Mouse (Mus musculus): ENCODE data around the gene Pofut1. TPM values are rescaled to one million over a fixed set of nuclear protein-coding genes. Genes with fewer than 3 reads are reported as not detected.

The Pofut1 gene
- 5.2 and 6.2 TPM in 2 replicates for polyA plus RNA-seq (2015; fragmentation: Nextera tagmentation; extraction: Ambion mirVana)

DNA sequence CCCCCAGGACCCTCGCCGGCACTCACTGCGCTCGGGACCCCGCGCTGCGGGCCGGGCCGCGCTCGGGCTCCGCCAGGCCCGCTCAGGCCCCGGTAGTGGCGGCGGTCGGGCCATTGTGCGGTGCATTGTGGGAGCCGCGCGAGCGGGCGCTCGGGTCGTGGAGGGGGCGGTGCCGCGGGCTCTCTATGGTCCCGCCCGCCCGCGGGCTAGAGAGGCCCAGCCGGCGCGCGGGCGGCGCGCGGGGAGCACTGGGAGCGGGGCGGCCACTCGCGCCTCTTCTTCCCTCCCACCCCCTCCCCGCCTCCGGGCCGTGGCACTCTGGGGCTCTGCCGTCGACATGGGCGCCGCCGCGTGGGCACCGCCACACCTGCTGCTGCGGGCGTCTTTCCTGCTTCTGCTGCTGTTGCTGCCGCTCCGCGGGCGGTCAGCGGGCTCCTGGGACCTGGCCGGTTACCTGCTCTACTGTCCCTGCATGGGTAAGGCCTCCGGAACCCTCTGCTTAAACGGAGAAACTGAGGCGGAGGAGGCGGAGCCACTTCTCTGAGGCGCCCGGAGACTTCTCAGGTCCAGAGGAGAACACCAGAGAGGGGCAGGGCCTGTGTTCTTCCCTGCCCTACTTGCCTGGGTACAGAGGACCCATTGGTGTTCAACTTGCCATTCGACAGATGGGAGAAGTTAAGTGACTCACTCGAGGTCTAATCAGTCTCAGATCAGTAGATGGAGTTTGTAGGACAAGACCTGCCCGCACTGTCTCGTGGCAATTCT is at the start of gene Pofut1, which contains the start of gene Plagl2:
TSS of gene Pofut1 (plus strand) at position 284 of the 765 bp plus-strand sequence.
TSS of gene Plagl2 (minus strand) at position 177 of the 765 bp plus-strand sequence.
- peak; percentile 98 for ATAC-seq (replicated peaks)
- H3K4me1 ChIP-seq: peaks cover 50% of the 10 kb centered on the region
- peak within 1 kb of the TSS; percentile 87 for H3K4me2 ChIP-seq
- H3K36me3 ChIP-seq (replicated peaks): 0 out of 2 replicates have a peak, but pooled peaks cover 5% of the 10 kb centered on the region
- H3K4me3 ChIP-seq: peak within 1 kb of the TSS; percentile 81
- peak within 1 kb of the TSS; percentile 81 for H3K27ac ChIP-seq
- no peaks in the 10 kb centered on the region for H3K9me3 ChIP-seq
- under 1% methylated on average over 48 of the region's 72 CpGs for WGBS
- H3K27me3 ChIP-seq (replicated peaks): no peaks in the 10 kb centered on the region
- H3K9ac ChIP-seq: peak within 1 kb of the TSS; percentile 89

DNA sequence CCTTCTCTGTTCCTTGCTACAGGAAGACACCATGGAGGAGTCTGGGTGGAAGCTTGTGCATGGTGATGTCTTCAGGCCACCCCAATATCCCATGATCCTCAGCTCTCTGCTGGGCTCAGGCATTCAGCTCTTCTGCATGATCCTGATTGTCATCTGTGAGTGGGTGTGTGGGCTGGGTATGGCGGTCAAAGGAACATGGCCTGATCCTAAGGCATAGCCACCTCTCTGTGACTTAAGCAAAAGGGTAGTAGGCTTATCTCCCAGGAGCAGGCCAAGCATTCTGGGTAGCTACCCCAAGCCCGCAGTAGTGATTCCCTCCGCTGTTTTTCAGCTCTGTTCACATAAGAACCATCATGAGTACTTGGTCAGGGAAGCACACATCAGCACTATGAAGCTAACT is 47.1 kb upstream of the Pofut1 start:
- no peak overlapping the region for H3K9ac ChIP-seq
- H3K27me3 ChIP-seq (replicated peaks): no peaks in the 10 kb centered on the region
- no peak for ATAC-seq (replicated peaks)
- H3K4me1 ChIP-seq: no peaks in the 10 kb centered on the region
- 96% methylated on average over 3 of the region's 3 CpGs for WGBS
- H3K36me3 ChIP-seq (replicated peaks): peaks cover 32% of the 10 kb centered on the region
- H3K27ac ChIP-seq: no peak overlapping the region
- no peak overlapping the region for H3K4me2 ChIP-seq
- H3K9me3 ChIP-seq: no peaks in the 10 kb centered on the region
- no peak overlapping the region for H3K4me3 ChIP-seq

DNA sequence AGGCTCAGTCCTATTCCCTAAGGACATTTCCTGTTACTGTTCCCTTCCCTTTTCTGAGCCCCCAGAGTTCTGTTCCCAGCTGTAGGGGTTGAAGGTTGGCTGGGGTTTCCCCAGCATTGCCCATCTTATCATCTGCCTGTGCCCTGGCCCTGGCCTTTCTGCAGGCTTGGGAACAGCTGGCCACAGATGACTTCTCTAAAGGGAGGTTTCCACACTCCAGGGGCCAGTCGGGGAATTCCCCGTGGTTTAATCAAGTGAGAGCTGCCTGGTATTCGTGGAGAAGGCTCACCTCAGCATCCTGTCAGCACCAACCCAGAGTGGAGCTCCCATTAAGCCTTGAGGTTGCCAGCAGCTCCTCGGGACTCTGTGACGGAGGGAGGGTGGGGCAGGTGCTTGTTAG is 42.8 kb upstream of the Pofut1 start:
- no peak for ATAC-seq (replicated peaks)
- Histone ChIP-seq H3K27me3 (replicated peaks) (no peaks in the 10 kb centered on the region), H3K9me3 (no peaks in the 10 kb centered on the region), H3K27ac (no peak overlapping the region), H3K4me3 (no peak overlapping the region), H3K4me1 (no peaks in the 10 kb centered on the region; the same call in 1 of the 2 replicates), H3K9ac (no peak overlapping the region), H3K4me2 (no peak overlapping the region), H3K36me3 (replicated peaks) (peaks cover 48% of the 10 kb centered on the region)
- 83% methylated on average over 5 of the region's 5 CpGs for whole genome bisulfite sequencing

DNA sequence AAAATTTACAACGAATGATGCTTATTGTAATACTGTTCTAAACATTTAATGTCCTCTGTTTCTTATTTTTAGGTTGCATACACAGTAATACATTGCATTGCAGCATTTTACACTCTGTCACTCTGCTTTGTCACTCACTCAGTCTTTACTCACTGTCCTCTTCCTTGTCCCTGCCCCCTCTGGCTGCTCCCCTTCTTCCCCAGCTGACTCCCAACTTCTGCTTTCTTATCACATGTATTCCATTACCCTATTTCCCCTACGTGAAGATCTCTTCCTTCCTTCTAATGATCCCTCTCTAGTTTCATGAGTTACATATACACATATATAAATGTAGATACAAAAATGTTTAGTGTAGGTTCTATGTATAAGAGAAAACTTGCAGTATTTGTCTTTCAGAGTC is 42.2 kb upstream of the Pofut1 start:
- no peak overlapping the region for H3K4me2 ChIP-seq
- no peaks in the 10 kb centered on the region for H3K9me3 ChIP-seq
- H3K4me1 ChIP-seq: no peaks in the 10 kb centered on the region; the same call in 1 of the 2 replicates
- WGBS: 95% methylated on average over 2 of the region's 2 CpGs
- H3K9ac ChIP-seq: no peak overlapping the region
- no peaks in the 10 kb centered on the region for H3K27me3 ChIP-seq (replicated peaks)
- H3K4me3 ChIP-seq: no peak overlapping the region
- no peak for ATAC-seq (replicated peaks)
- H3K27ac ChIP-seq: no peak overlapping the region
- peaks cover 51% of the 10 kb centered on the region for H3K36me3 ChIP-seq (replicated peaks)

DNA sequence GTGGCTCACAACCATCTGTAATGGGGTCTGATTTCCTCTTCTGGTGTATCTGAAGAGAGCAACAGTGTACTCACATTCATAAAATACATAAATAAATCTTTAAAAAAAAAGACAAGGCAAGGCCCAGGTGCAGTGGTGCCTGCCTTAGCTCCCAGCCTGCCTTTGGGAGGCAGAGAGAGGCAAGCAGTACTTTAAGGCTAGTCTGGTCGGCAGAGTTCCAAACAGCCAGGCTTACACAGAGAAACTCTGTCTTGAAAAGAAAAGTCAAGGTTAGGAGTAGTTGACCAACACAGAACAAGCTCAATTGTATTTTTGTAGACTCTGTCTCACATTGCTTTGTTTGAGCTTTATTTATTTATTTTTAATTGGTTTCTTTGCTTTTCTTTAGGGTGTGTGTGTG is 38.6 kb upstream of the Pofut1 start:
- no peak for ATAC-seq (replicated peaks)
- H3K9me3 ChIP-seq: no peaks in the 10 kb centered on the region
- H3K4me1 ChIP-seq: no peaks in the 10 kb centered on the region; the same call in 1 of the 2 replicates
- H3K9ac ChIP-seq: no peak overlapping the region
- no peak overlapping the region for H3K4me3 ChIP-seq
- no peak overlapping the region for H3K4me2 ChIP-seq
- WGBS: 61% methylated on average over 1 of the region's 1 CpGs
- no peaks in the 10 kb centered on the region for H3K27me3 ChIP-seq (replicated peaks)
- peaks cover 49% of the 10 kb centered on the region for H3K36me3 ChIP-seq (replicated peaks)
- no peak overlapping the region for H3K27ac ChIP-seq

DNA sequence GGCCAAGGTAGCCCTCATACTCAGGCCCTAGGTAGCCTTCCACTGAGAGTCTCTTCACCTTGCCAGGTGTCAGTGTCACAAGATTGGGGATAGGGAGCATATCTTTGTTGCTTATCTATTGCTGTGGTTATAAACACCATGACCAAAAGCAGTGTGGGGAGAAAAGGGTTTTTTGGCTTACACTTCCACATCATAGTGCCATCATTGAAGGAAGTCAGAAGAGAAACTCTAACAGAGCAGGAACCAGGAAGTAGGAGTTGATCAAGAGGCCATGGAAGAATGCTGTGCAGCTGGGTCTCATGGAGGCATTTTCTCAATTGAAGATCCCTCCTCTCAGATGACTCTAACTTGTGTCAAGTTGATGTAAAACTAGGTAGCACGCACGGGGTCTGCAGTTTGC is 33.2 kb upstream of the Pofut1 start:
- H3K4me3 ChIP-seq: no peak overlapping the region
- H3K27me3 ChIP-seq (replicated peaks): no peaks in the 10 kb centered on the region
- 96% methylated on average over 2 of the region's 2 CpGs for WGBS
- no peak overlapping the region for H3K27ac ChIP-seq
- no peak for ATAC-seq (replicated peaks)
- H3K4me1 ChIP-seq: no peaks in the 10 kb centered on the region
- H3K4me2 ChIP-seq: no peak overlapping the region
- H3K9me3 ChIP-seq: no peaks in the 10 kb centered on the region
- H3K9ac ChIP-seq: no peak overlapping the region
- peaks cover 37% of the 10 kb centered on the region for H3K36me3 ChIP-seq (replicated peaks)

DNA sequence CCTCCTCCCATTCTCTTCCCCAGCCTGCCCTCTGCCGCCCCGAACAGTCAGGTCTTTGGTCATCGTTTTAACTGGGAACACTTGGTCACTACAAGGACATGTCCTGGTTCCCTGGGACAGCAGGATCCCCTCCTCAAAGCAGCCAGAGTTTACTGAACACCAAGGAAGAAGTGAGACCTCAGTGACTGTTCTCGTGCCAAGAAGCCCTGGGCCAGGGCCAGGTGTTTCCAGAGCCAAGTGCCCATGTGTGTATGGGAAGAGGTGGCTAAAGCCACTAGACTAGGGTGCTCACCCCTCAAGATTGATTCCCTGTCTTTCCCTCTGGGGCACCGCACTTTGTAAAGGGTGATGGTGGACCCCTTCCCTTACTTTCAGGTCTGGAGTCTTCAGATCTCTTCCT is 32.0 kb upstream of the Pofut1 start:
- H3K9me3 ChIP-seq: no peaks in the 10 kb centered on the region
- H3K27ac ChIP-seq: no peak overlapping the region
- H3K4me1 ChIP-seq: no peaks in the 10 kb centered on the region
- H3K36me3 ChIP-seq (replicated peaks): peaks cover 33% of the 10 kb centered on the region
- 94% methylated on average over 5 of the region's 5 CpGs for WGBS
- no peak overlapping the region for H3K4me2 ChIP-seq
- H3K9ac ChIP-seq: no peak overlapping the region
- ATAC-seq (replicated peaks): no peak
- H3K4me3 ChIP-seq: no peak overlapping the region
- H3K27me3 ChIP-seq (replicated peaks): no peaks in the 10 kb centered on the region

DNA sequence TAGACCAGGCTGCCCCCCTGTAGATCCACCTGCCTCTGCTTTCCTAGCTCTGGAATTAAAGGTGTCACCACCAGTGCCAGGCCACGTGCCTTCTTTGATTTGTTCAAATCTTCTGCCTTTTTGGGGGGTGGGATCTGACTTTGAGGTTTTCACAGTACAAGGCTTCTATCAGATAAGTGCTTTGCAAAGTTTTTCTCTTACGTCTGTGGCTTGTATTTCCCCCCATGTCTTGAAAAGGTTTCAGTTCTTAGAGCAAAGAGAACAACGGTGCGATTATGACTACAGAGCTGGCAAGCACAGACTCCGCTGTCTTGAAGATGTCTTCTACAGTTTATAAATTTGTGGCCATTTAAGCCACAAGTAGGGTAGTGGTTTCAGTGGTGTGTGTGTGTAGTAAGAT is 29.9 kb upstream of the Pofut1 start:
- Histone ChIP-seq H3K9ac (no peak overlapping the region), H3K4me1 (no peaks in the 10 kb centered on the region), H3K27me3 (replicated peaks) (no peaks in the 10 kb centered on the region), H3K36me3 (replicated peaks) (peaks cover 21% of the 10 kb centered on the region), H3K9me3 (no peaks in the 10 kb centered on the region), H3K4me2 (no peak overlapping the region), H3K27ac (no peak overlapping the region), H3K4me3 (no peak overlapping the region)
- no peak for ATAC-seq (replicated peaks)
- 94% methylated on average over 5 of the region's 5 CpGs for WGBS

DNA sequence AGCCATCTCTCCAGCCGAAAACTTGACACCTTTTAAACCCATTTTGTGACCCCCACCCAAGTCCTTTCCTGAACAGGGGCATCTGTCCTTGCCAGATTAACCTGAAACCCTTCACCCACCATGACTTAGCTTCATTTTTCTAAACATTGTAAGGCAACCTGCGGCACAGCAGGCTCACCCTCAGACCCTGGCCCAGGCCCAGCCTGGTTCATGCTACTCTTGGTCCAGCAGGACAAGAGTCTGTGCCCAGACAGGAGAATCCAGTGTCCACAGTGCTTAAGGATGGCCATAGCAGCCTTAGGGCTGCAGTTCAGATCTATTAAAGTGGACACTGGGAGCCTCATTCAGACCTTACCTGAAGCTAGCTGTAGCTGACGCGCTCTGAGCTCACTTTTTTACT is 28.0 kb upstream of the Pofut1 start:
- Histone ChIP-seq H3K9me3 (no peaks in the 10 kb centered on the region), H3K4me1 (no peaks in the 10 kb centered on the region), H3K27ac (no peak overlapping the region), H3K4me3 (no peak overlapping the region), H3K36me3 (replicated peaks) (peaks cover 15% of the 10 kb centered on the region; the same call in 1 of the 2 replicates), H3K27me3 (replicated peaks) (no peaks in the 10 kb centered on the region), H3K9ac (no peak overlapping the region), H3K4me2 (no peak overlapping the region)
- ATAC-seq (replicated peaks): no peak
- WGBS: 92% methylated on average over 4 of the region's 4 CpGs

DNA sequence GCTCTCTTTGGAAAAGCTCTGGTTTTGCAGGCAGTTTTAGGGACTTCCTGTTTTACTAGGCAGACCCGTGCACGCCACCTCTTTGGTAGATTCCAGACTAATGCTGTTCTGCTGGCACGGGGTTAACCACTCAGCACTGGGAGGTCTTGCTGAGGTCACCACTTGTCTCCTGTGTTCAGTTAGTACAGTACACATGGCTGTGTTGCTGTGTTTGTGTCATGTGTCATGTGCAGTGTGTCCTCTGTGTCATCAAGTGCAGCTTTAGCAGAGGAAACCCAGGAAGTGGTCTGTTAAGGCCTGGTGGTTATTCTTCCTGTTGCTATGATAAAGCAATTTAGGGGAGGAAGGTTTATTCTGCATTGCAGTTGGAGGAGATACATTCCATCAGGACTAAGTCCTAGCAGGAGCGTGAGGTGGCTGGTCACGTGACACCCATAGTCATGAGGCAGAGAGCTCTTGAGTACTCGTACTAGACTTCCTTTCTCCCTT is 26.5 kb upstream of the Pofut1 start:
- no peaks in the 10 kb centered on the region for H3K9me3 ChIP-seq
- no peaks in the 10 kb centered on the region for H3K4me1 ChIP-seq
- H3K4me2 ChIP-seq: no peak overlapping the region
- H3K4me3 ChIP-seq: no peak overlapping the region
- H3K27me3 ChIP-seq (replicated peaks): no peaks in the 10 kb centered on the region
- 79% methylated on average over 6 of the region's 6 CpGs for WGBS
- ATAC-seq (replicated peaks): no peak
- 0 out of 2 replicates have a peak, but pooled peaks cover 3% of the 10 kb centered on the region for H3K36me3 ChIP-seq (replicated peaks)
- no peak overlapping the region for H3K9ac ChIP-seq
- H3K27ac ChIP-seq: no peak overlapping the region

DNA sequence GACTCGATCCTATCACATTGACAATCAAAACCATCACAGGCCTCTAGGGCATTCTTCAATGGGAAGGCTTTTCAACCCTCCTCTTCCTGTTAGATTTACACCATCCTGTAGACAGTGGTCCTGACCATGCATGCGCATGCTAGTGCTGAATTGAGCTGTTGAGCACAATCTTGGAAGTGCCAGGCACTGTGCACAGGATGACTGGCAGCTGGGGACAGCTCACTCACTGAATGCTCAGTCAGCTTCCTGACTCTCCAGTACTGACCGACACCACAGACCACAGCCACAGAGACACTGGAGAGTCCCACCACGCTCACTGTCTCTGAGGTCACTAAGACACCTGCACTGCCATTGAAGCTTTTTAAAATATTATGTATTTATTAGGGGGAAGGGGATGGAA is 25.9 kb upstream of the Pofut1 start:
- H3K4me1 ChIP-seq: no peaks in the 10 kb centered on the region
- no peaks in the 10 kb centered on the region for H3K9me3 ChIP-seq
- H3K4me2 ChIP-seq: no peak overlapping the region
- no peaks in the 10 kb centered on the region for H3K36me3 ChIP-seq (replicated peaks)
- ATAC-seq (replicated peaks): no peak
- no peak overlapping the region for H3K27ac ChIP-seq
- H3K9ac ChIP-seq: no peak overlapping the region
- no peak overlapping the region for H3K4me3 ChIP-seq
- 82% methylated on average over 4 of the region's 4 CpGs for WGBS
- no peaks in the 10 kb centered on the region for H3K27me3 ChIP-seq (replicated peaks)

DNA sequence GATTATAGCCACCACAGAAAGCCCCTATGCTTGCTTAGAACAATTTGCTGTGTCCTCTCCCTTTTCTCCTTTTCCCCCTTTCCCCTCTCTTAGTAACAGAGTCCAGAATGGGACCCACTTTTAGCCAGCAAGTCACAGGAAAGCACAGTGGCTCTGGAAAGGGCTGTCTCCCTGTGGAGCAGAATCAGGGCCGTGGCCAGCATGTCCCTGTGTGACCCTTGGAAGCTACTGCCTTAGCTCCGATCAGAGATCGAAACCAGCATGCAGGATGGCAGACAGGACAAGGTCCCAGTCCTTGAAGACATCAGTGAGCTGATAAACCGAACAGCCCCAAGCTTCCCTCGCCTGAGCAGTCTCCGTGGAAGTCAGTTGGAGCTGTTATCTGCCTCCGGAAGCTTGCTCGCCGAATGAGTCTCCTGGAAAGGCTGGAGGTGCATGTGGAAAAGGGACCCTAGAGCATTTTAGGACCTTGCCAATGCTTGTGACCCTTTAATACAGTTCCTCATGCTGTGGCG is 23.4 kb upstream of the Pofut1 start:
- H3K4me1 ChIP-seq: peaks cover 3% of the 10 kb centered on the region; the same call in 1 of the 2 replicates
- 84% methylated on average over 10 of the region's 10 CpGs for WGBS
- H3K9ac ChIP-seq: no peak overlapping the region
- no peak overlapping the region for H3K27ac ChIP-seq
- no peaks in the 10 kb centered on the region for H3K27me3 ChIP-seq (replicated peaks)
- H3K4me2 ChIP-seq: no peak overlapping the region
- no peaks in the 10 kb centered on the region for H3K36me3 ChIP-seq (replicated peaks)
- no peak for ATAC-seq (replicated peaks)
- no peak overlapping the region for H3K4me3 ChIP-seq
- H3K9me3 ChIP-seq: no peaks in the 10 kb centered on the region

DNA sequence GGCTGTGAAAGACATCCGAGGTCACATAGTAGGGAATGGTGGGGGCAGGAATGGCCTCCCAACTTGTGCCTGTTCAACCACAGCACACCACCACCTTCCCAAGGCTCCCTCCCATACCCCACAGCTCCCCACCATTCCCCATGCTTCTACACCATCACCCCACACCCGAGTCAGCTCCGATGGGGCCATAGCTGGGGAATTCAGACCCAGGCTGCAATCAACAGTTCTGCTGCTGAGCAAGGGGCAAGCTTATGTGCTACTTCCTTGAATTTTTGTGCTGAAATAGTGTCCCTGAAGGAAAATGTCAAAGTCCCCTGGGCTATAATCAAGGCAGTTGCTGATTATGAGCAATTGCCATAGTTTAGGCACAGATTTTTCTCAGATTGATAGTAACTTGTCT is 22.8 kb upstream of the Pofut1 start:
- Histone ChIP-seq H3K9ac (no peak overlapping the region), H3K4me2 (no peak overlapping the region), H3K27ac (no peak overlapping the region), H3K4me1 (peaks cover 3% of the 10 kb centered on the region; the same call in 1 of the 2 replicates), H3K27me3 (replicated peaks) (no peaks in the 10 kb centered on the region), H3K4me3 (no peak overlapping the region), H3K36me3 (replicated peaks) (no peaks in the 10 kb centered on the region), H3K9me3 (no peaks in the 10 kb centered on the region)
- no peak for ATAC-seq (replicated peaks)
- 84% methylated on average over 3 of the region's 3 CpGs for WGBS

Measured in midbrain, embryonic 15.5 days (tissue).